Mouse (Mus musculus) brain, embryonic 14.5 days (tissue): ENCODE data around the gene Klhl12.

ENCODE experiments used
- CTCF ChIP-seq: fragments of 200-500 bp; IDR thresholded peaks from 2 replicates; pipeline ENCODE4 v1.5.1; 2012; ENCODE audit warnings: inconsistent platforms, mild to moderate bottlenecking, moderate library complexity, borderline replicate concordance; ENCODE audit not compliant: insufficient read depth, insufficient read length; ENCODE audit errors: extremely low read depth
- POLR2A ChIP-seq: fragments of 200-500 bp; IDR thresholded peaks from 2 replicates; pipeline ENCODE4 v1.6.1; 2012; ENCODE audit warnings: mild to moderate bottlenecking, inconsistent platforms, borderline replicate concordance; ENCODE audit not compliant: poor library complexity, insufficient read depth, insufficient read length, severe bottlenecking; ENCODE audit errors: extremely low read depth

GRCm38 (mm10) chr1:134414501-134415167, 40.7 kb upstream of the Klhl12 start:
- no peak for TF ChIP-seq POLR2A
- peak; percentile 45; the same call in 1 of the 2 replicates for TF ChIP-seq CTCF
